Mouse (Mus musculus) c-Kit-positive CD71-positive TER-119-negative erythroid progenitor cells, embryonic 14.5 days (primary cell): ENCODE results near the gene Lrrc36.

Experiments
- DNase-seq: peaks from one replicate; pipeline ENCODE4 v3.0.0-alpha.2; 2013; ENCODE audit warnings: low read depth

Lrrc36 gene

GRCm38 (mm10) chr8:105483212-105484029, 70.0 kb downstream of the Lrrc36 start:
- no peak for DNase-seq

- no peak for DNase-seq
These were observed 70.6 kb downstream of the Lrrc36 start for GRCm38 (mm10) chr8:105484030-105484368.

GRCm38 (mm10) chr8:105484392-105484791, 71.0 kb downstream of the Lrrc36 start:
- no peak for DNase-seq

DNA sequence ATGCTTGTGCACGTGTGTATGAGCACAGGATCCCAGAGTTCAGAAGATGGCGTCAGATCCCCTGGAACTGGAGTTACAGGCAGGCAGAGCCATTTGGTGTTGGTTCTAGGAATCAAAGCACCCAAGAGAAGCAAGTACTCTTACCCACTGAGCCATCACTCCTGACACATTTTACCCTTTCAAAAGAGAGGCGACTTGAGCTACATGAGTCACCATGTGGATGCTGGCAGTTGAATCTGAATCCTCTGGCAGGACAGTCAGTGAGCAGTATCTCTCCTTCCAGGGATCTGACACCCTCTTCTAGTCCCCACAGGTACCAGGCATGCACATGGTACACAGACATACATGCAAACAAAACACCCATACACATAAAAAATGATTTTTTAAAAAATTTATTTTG, 74.7 kb downstream of the Lrrc36 start:
- no peak for DNase-seq

DNA sequence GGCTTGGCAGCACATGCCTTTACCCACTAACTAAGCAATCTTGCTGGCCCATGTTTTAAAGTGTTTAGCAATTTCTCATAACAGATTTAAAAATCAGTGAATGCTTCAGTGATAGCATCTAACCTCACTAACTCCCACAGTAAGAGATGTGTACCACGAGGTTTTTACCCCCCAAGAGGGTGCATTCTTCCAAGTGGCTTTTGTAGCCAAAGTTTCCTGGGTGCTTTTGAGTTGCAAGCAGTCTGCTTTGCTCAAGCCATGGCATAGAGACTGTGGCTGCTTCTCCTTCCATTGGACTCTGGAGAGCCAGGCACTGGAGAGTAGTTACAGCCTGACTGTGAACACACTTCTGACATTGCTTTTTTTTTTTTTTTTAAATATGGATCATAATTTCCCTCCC, 75.9 kb downstream of the Lrrc36 start:
- no peak for DNase-seq

DNA sequence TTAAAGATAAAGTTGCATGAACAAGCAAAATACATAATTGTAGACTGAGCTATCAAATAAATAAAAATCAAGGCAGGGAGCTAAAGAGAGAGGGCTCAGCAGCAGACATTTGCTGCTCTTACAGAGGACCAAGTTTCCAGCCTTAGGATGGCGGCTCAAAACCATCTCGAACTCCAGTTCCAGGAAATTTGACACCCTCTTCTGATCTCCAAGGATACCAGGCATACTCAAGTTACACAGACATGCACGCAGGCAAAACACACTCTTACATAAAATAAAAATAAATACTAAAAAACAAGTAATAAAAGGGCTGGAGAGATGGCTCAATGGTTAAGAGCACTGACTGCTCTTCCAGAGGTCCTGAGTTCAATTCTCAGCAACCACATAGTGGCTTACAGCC, 80.1 kb downstream of the Lrrc36 start:
- no peak for DNase-seq

DNA sequence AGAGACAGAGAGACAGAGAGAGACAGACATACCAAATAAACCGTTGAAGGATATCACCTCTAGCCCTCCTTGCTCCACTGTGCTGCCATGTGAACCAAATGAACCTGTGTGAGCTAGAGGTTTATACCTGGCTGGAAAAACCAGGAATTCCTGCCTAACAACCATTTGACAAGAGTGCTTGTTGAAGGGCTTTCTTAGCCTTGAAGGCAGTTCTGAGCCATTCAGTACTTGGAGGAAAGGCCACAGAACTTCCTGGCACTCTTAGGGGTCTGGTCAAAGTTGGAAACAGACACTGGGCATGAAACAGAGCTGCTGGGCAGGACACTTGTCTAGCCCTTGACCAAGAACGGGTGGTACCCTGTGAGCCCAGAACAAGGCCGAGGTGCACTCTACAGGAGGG, 81.2 kb downstream of the Lrrc36 start:
- no peak for DNase-seq

GRCm38 (mm10) chr8:105495350-105496302, 82.3 kb downstream of the Lrrc36 start:
- no peak for DNase-seq

GRCm38 (mm10) chr8:105496439-105497180, 83.2 kb downstream of the Lrrc36 start, which contains the start of gene Zdhhc1:
Gene Zdhhc1 (minus strand): TSS chr8:105496902.
- peak; percentile 51 for DNase-seq

DNA sequence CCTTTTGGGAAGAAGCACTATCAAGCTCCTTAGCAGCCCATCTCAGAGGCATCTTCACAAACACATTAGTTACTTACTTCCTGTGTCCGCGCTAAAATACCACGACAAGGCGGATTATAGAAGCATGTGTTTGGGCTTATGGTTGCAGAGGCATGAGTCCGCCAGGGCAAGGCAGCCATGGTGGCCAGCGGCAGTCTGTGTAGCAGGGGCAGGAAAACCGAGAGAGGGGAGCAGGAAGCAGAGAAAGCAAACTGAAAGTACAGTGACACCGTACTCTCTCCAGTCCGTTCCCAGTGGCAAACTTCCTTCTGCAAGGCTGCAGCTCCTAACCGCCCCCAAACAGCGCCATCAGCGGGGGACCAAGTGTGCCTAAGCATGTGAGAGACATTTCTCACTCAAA, 86.4 kb downstream of the Lrrc36 start:
- DNase-seq = no peak

DNA sequence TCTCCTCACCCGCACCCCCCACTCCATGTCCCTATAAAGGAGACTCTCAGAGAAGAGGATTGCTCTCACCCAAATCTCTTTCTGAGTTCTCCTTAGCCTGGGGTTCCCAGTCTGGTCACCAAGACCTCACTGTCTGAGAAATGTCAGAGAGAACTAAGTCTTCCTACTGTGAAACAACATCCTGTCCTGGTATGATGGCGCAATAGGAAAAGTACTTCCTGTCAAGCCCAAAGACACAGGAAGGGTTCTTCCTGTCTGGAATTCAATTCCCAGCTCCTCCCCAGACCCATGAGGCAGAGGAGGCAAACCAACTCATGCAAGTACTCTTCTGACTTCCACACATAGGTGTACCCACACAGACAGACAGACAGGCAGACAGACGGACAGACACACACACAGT, 91.2 kb downstream of the Lrrc36 start:
- no peak for DNase-seq

GRCm38 (mm10) chr8:105506977-105507376, 93.6 kb downstream of the Lrrc36 start:
- DNase-seq = no peak

- DNase-seq = no peak
These were observed 95.4 kb downstream of the Lrrc36 start for GRCm38 (mm10) chr8:105508758-105509157.

GRCm38 (mm10) chr8:105509997-105510735, 96.8 kb downstream of the Lrrc36 start:
- no peak for DNase-seq
